Mouse (Mus musculus): ENCODE results near the gene Osbpl5. TPM values are rescaled to one million over a fixed set of nuclear protein-coding genes. Genes with fewer than 3 reads are reported as not detected.
"Not testable (repeated sequence)": the region's sequence is repeated elsewhere in the genome, so short reads cannot be mapped to it uniquely, and the experiment has no call there.

The Osbpl5 gene
- polyA plus RNA-seq, 1 experiment from 2014 or later = 13.0 TPM

DNA sequence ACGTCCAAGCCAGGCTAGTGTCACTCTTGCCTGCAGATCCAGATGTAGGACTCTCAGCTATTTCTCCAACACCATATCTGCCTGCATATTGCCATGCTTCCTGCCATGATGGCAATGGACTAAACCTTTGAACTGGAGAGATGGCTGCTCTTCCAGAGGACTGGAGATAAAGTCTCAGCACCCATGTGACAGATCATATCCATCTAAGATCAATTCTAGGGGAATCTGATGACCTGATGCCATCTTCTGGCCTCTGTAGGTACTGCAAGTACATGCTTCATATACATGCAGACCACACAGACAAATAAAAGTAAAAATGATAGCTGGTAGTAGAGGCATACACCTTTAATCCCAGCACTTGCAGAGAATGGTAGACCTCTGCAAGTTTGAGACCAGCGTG lies 60.6 kb downstream of the Osbpl5 start:
- no peak for ATAC-seq (ENCODE audit: low FRiP score)
- no peak overlapping the region for H3K4me3 ChIP-seq (ENCODE audit: low read depth, low read length)
- WGBS = 51% methylated on average over 2 of the region's 2 CpGs
- peak; percentile 85 for DNase-seq (ENCODE audit: low spot score, missing footprints)
- H3K9ac ChIP-seq (ENCODE audit: low read length) = no peak overlapping the region
- H3K27ac ChIP-seq (ENCODE audit: low read depth, low read length) = no peak overlapping the region
- no peaks in the 10 kb centered on the region; the same call in 1 of the 2 replicates for H3K36me3 ChIP-seq (ENCODE audit: control insufficient read depth, insufficient read depth, low read length)
- H3K27me3 ChIP-seq (ENCODE audit: control insufficient read depth, insufficient read depth, low read length) = no peaks in the 10 kb centered on the region
- no peaks in the 10 kb centered on the region for H3K9me3 ChIP-seq (ENCODE audit: control insufficient read depth, low read length)
- H3K4me1 ChIP-seq (ENCODE audit: control insufficient read depth, insufficient read depth, low read length) = no peaks in the 10 kb centered on the region
- H3K4me2 ChIP-seq = no peak overlapping the region

DNA sequence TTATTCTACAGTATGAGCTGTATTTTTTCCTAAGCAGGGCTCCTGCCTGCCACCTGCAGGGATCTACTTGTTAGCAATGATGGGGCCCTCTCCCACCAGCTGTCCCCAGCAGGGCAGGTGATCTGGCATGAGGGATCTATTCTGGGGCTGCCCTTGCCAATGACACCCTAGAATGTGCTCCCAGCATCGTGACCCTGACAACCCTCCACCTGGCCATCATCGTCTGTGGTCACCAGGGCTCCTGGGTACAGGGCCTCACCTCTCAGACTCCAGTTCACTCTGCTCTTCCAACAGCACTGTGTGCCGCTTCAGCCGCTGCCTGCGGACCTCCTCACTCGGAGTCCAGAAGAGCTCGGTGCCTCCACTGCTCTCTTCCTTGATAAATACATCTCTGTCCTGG lies 62.2 kb downstream of the Osbpl5 start:
- H3K36me3 ChIP-seq (ENCODE audit: control insufficient read depth, insufficient read depth, low read length) = no peaks in the 10 kb centered on the region; the same call in 1 of the 2 replicates
- ATAC-seq (ENCODE audit: low FRiP score) (no peak), DNase-seq (ENCODE audit: low spot score, missing footprints) (no peak)

DNA sequence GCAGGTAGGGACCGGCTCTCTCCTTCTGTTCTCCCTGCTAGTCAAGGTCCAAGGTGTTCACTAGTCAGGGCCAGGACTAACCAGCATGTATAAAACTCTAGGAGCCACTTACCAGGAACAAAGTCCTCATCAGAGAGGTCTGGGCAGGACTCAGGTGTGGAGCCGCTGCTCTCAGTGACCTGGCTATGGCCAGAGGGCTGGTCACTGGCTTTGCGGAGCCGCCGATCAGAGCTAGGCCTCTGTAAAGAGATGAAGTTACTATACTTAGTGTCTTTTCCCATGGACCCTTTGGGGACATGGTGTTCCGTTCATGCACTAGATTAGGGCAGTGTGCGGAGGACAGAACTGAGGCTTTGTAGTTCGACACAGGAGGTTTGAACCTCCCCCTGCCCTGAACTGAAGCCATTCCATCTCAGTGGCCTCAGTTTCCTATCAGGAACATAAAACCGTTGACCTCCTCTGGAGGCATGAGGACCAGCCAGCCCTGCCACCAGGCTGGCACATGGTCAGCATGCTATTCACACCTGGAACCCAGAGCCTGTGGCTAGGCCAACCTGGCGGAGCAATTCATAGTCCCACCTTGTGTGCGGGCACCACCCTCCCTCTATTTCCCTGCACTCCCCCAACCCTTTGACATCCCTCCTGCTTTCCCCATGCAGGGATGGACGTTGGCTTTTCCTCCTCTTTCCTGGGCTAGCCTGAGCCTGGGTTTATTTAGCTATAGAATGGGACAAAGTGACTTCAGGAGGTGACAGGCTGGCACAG lies 63.9 kb downstream of the Osbpl5 start:
- Histone ChIP-seq H3K27me3 (ENCODE audit: control insufficient read depth, insufficient read depth, low read length) (no peaks in the 10 kb centered on the region), H3K27ac (ENCODE audit: low read depth, low read length) (no peak overlapping the region), H3K4me3 (ENCODE audit: low read depth, low read length) (no peak overlapping the region), H3K36me3 (ENCODE audit: control insufficient read depth, insufficient read depth, low read length) (no peaks in the 10 kb centered on the region; the same call in 1 of the 2 replicates), H3K4me2 (no peak overlapping the region), H3K9me3 (ENCODE audit: control insufficient read depth, low read length) (no peaks in the 10 kb centered on the region), H3K4me1 (ENCODE audit: control insufficient read depth, insufficient read depth, low read length) (no peaks in the 10 kb centered on the region), H3K9ac (ENCODE audit: low read length) (no peak overlapping the region)
- ATAC-seq (ENCODE audit: low FRiP score) (no peak), DNase-seq (ENCODE audit: low spot score, missing footprints) (no peak)
- WGBS = 88% methylated on average over 12 of the region's 12 CpGs

More for the DNA sequence above, 62.2 kb downstream of the Osbpl5 start:
- no peak overlapping the region for H3K27ac ChIP-seq (ENCODE audit: low read depth, low read length)
- H3K4me2 ChIP-seq = no peak overlapping the region
- no peak overlapping the region for H3K9ac ChIP-seq (ENCODE audit: low read length)
- no peaks in the 10 kb centered on the region for H3K4me1 ChIP-seq (ENCODE audit: control insufficient read depth, insufficient read depth, low read length)
- no peak overlapping the region for H3K4me3 ChIP-seq (ENCODE audit: low read depth, low read length)
- no peaks in the 10 kb centered on the region for H3K9me3 ChIP-seq (ENCODE audit: control insufficient read depth, low read length)
- H3K27me3 ChIP-seq (ENCODE audit: control insufficient read depth, insufficient read depth, low read length) = no peaks in the 10 kb centered on the region
- 92% methylated on average over 7 of the region's 7 CpGs for WGBS

DNA sequence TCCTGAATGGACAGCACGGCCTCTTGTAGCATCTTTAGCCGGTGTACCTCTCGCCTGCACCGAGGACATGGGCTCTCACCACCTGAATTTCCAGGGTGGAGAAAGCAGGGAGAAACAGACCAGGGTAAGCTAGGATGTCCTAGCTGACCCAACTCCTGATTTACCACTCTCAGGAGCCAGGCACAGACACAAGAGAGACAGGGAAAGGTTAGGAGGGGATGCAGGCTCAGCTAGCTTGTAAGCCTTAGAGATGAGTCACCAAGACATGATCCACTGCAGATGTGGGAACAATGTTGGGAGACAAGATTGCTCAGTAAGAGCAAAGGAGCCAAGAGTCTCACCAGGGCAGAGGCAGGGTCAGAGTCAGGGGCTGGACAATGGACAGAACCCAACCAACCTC lies 64.9 kb downstream of the Osbpl5 start:
- DNase-seq (ENCODE audit: low spot score, missing footprints) (no peak), ATAC-seq (ENCODE audit: low FRiP score) (no peak)
- H3K27ac ChIP-seq (ENCODE audit: low read depth, low read length) = no peak overlapping the region
- no peaks in the 10 kb centered on the region for H3K27me3 ChIP-seq (ENCODE audit: control insufficient read depth, insufficient read depth, low read length)
- no peak overlapping the region for H3K9ac ChIP-seq (ENCODE audit: low read length)
- H3K4me2 ChIP-seq = no peak overlapping the region
- 95% methylated on average over 4 of the region's 4 CpGs for WGBS
- H3K4me1 ChIP-seq (ENCODE audit: control insufficient read depth, insufficient read depth, low read length) = no peaks in the 10 kb centered on the region
- no peaks in the 10 kb centered on the region; the same call in 1 of the 2 replicates for H3K36me3 ChIP-seq (ENCODE audit: control insufficient read depth, insufficient read depth, low read length)
- no peak overlapping the region for H3K4me3 ChIP-seq (ENCODE audit: low read depth, low read length)
- no peaks in the 10 kb centered on the region for H3K9me3 ChIP-seq (ENCODE audit: control insufficient read depth, low read length)

DNA sequence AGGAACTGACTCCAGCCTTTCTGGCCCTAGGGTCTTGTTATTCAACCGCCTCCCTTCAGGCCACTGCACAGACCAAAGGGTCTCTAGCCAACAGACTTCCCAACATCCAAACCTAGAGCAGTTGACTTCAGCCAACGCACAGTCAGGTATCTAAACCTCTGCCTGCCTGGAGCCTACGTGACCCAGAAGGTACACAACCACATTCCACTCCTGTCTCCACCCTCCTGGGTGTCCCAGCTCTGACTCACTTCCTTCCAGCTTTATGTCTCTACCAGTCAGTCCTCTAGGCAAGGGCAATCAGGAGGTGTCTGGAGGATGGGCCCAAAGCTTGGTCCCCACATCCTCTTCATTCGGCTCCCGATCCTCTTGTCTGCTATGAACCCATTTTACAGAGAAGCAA lies 65.6 kb downstream of the Osbpl5 start:
- WGBS = 94% methylated on average over 5 of the region's 5 CpGs
- no peak for DNase-seq (ENCODE audit: low spot score, missing footprints)
- no peak overlapping the region for H3K4me3 ChIP-seq (ENCODE audit: low read depth, low read length)
- no peak overlapping the region for H3K9ac ChIP-seq (ENCODE audit: low read length)
- no peak overlapping the region for H3K27ac ChIP-seq (ENCODE audit: low read depth, low read length)
- no peaks in the 10 kb centered on the region for H3K27me3 ChIP-seq (ENCODE audit: control insufficient read depth, insufficient read depth, low read length)
- H3K9me3 ChIP-seq (ENCODE audit: control insufficient read depth, low read length) = no peaks in the 10 kb centered on the region
- H3K36me3 ChIP-seq (ENCODE audit: control insufficient read depth, insufficient read depth, low read length) = no peaks in the 10 kb centered on the region; the same call in 1 of the 2 replicates
- no peak for ATAC-seq (ENCODE audit: low FRiP score)
- H3K4me2 ChIP-seq = no peak overlapping the region
- H3K4me1 ChIP-seq (ENCODE audit: control insufficient read depth, insufficient read depth, low read length) = no peaks in the 10 kb centered on the region

DNA sequence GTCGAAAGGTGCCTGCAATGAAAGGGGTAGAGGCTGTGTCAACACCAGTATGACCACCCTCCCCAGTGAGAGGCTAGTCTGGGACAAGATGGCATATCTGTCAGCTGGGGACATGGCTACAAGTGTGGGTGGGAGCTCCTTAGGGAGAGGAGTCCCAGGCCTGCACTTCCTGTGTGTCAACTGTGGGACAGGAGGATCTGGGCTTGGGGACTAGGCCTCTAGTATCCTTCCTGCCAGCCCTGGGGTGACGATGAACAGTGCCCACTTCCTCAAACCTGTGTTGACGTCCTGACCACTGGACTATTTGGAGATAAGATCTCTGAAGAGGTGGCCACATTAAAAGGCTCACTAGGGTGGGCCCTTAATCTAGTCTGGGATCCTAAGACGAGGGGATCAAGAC lies 66.8 kb downstream of the Osbpl5 start:
- H3K27me3 ChIP-seq (ENCODE audit: control insufficient read depth, insufficient read depth, low read length) = no peaks in the 10 kb centered on the region
- H3K4me1 ChIP-seq (ENCODE audit: control insufficient read depth, insufficient read depth, low read length) = no peaks in the 10 kb centered on the region
- DNase-seq (ENCODE audit: low spot score, missing footprints) (no peak), ATAC-seq (ENCODE audit: low FRiP score) (no peak)
- no peak overlapping the region for H3K27ac ChIP-seq (ENCODE audit: low read depth, low read length)
- H3K4me2 ChIP-seq = no peak overlapping the region
- no peak overlapping the region for H3K9ac ChIP-seq (ENCODE audit: low read length)
- H3K9me3 ChIP-seq (ENCODE audit: control insufficient read depth, low read length) = no peaks in the 10 kb centered on the region
- no peak overlapping the region for H3K4me3 ChIP-seq (ENCODE audit: low read depth, low read length)
- 85% methylated on average over 4 of the region's 4 CpGs for WGBS
- H3K36me3 ChIP-seq (ENCODE audit: control insufficient read depth, insufficient read depth, low read length) = no peaks in the 10 kb centered on the region; the same call in 1 of the 2 replicates

DNA sequence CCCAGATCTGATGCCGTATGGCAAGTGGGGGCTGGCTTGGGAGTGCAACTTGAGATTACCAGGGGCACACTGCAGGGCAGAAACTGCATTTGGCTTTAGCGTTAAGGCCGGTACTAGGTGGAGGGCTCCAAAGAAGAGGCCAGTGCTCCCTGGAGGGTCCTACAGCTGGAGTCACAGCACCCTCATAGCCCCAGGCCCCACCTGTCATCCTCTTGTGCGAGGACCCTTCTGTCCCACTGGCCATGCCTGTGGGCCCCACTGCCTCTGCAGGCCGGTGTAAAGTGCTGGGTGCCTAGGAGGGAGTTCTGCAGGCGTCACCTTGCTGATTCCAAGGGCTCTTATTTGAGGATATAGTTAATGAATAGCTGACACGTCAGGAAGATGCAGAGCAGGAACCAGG lies 67.3 kb downstream of the Osbpl5 start:
- Histone ChIP-seq H3K36me3 (ENCODE audit: control insufficient read depth, insufficient read depth, low read length) (no peaks in the 10 kb centered on the region; the same call in 1 of the 2 replicates), H3K27ac (ENCODE audit: low read depth, low read length) (no peak overlapping the region), H3K9me3 (ENCODE audit: control insufficient read depth, low read length) (no peaks in the 10 kb centered on the region), H3K9ac (ENCODE audit: low read length) (no peak overlapping the region), H3K4me1 (ENCODE audit: control insufficient read depth, insufficient read depth, low read length) (no peaks in the 10 kb centered on the region), H3K4me3 (ENCODE audit: low read depth, low read length) (no peak overlapping the region), H3K4me2 (no peak overlapping the region), H3K27me3 (ENCODE audit: control insufficient read depth, insufficient read depth, low read length) (no peaks in the 10 kb centered on the region)
- DNase-seq (ENCODE audit: low spot score, missing footprints) (no peak), ATAC-seq (ENCODE audit: low FRiP score) (no peak)
- WGBS = 83% methylated on average over 7 of the region's 7 CpGs

DNA sequence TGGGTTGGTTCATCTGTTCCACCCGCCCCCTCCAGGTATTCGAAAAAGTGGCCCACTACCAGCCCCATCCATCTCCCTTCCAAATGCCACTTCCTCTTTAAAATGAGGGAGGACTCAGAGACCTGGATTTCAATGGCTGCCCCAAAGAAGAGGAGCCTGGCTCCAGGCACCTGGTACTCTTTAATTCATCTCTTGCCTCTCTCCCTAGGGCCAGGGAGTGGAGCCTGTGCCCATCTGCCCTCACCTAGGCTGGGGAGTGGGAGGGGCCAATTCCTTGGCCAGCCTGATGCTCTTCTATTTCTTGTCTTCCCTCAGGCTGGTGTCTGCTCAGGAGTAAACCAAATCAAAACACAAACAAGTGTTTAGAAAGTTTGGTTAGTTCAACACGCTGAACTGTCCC lies 70.1 kb downstream of the Osbpl5 start:
- ATAC-seq (ENCODE audit: low FRiP score); DNase-seq (ENCODE audit: low spot score, missing footprints): not testable (repeated sequence)
- WGBS = 90% methylated on average over 3 of the region's 3 CpGs

DNA sequence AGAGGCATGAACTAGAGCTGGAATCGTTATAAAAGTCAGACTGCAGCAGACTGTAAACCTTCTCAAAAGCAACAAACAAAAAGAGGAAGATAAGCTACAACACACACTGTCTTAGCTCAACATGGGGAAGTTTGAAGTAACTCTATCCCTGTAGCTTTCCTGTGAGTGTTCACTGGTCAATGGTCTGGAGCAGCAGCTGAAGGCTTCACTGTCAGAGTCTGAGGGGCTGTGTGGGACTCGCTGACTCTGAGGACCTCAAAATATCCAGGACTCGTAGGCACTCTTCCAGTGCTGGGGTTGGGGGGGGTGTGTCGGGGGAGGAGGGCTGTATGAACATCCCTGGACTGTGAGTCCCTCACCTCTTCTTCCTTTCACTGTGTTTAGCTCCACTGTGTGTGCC lies 70.6 kb downstream of the Osbpl5 start:
- WGBS = 57% methylated on average over 4 of the region's 4 CpGs

More for the DNA sequence above, 70.1 kb downstream of the Osbpl5 start:
- not testable (repeated sequence) for H3K27ac ChIP-seq (ENCODE audit: low read depth, low read length); H3K9ac ChIP-seq (ENCODE audit: low read length); H3K9me3 ChIP-seq (ENCODE audit: control insufficient read depth, low read length); H3K27me3 ChIP-seq (ENCODE audit: control insufficient read depth, insufficient read depth, low read length); H3K4me3 ChIP-seq (ENCODE audit: low read depth, low read length); H3K36me3 ChIP-seq (ENCODE audit: control insufficient read depth, insufficient read depth, low read length); H3K4me2 ChIP-seq; H3K4me1 ChIP-seq (ENCODE audit: control insufficient read depth, insufficient read depth, low read length)

More for the DNA sequence above, 70.6 kb downstream of the Osbpl5 start:
- ATAC-seq (ENCODE audit: low FRiP score); H3K4me3 ChIP-seq (ENCODE audit: low read depth, low read length); H3K4me1 ChIP-seq (ENCODE audit: control insufficient read depth, insufficient read depth, low read length); H3K27ac ChIP-seq (ENCODE audit: low read depth, low read length); DNase-seq (ENCODE audit: low spot score, missing footprints); H3K9me3 ChIP-seq (ENCODE audit: control insufficient read depth, low read length); H3K36me3 ChIP-seq (ENCODE audit: control insufficient read depth, insufficient read depth, low read length); H3K9ac ChIP-seq (ENCODE audit: low read length); H3K4me2 ChIP-seq; H3K27me3 ChIP-seq (ENCODE audit: control insufficient read depth, insufficient read depth, low read length): not testable (repeated sequence)

Data from midbrain, embryonic 11.5 days (tissue).